ENCODE assay signal across 29 mouse cellular contexts in the genomic region with DNA sequence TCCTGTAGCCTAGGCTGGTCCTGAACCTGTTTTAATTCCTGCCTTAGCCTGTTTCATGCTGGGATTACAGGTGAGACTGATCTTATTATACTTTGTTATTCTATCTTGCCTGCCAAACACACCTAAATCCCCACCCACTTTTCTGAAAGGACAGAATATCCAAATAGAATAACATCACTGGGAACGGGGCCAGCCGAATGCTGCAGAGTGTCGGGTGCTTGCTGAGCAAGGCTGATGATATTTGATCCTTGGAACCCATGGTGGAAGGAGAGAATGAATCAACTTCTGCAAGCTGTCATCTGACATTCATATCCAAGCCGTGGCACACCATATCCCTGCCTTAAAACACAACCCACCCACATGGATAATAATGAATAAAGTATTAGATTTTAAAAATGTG. TPM values are rescaled to one million over a fixed set of nuclear protein-coding genes. Genes with fewer than 3 reads are reported as not detected.
DNase-seq lines count a peak whose midpoint lies in the region; ATAC-seq and TF ChIP-seq lines count a peak whose summit lies in the region.
"Had no signal": no experiment of that assay in that cellular context is flagged by ENCODE, and none has a peak within 500 bp of the region (broad histone marks: within the 10 kb centered on the region; RNA-seq: fewer than 3 reads in every experiment).

No protein-coding gene starts in this region.

- TF ChIP-seq CTCF in layer of hippocampus, adult 2 months (conservative IDR thresholded peaks at IDR 0.05): no peak
- no peak for TF ChIP-seq CTCF in lung, postnatal 0 days (IDR thresholded peaks at IDR 0.05)

- peaks cover 5% of the 10 kb centered on the region for H3K4me1 ChIP-seq in lung, postnatal 0 days (ENCODE audit: insufficient read depth, low read depth, low read length)

- no peaks in the 10 kb centered on the region for H3K27me3 ChIP-seq in lung, postnatal 0 days (replicated peaks; ENCODE audit: insufficient read depth, low read length)
- H3K27me3 ChIP-seq: embryonic facial prominence, embryonic 13.5 days; hindbrain, embryonic 15.5 days; intestine, embryonic 15.5 days; kidney, embryonic 15.5 days; stomach, embryonic 15.5 days had no signal

- no peak overlapping the region for H3K4me3 ChIP-seq in layer of hippocampus, adult 2 months
- H3K4me3 ChIP-seq in lung, postnatal 0 days (ENCODE audit: low read depth, low read length): no peak overlapping the region
- H3K4me3 ChIP-seq: embryonic facial prominence, embryonic 13.5 days; hindbrain, embryonic 15.5 days; intestine, embryonic 15.5 days; kidney, embryonic 15.5 days; limb, embryonic 10.5 days; stomach, embryonic 15.5 days had no signal

- H3K9ac ChIP-seq in lung, postnatal 0 days (replicated peaks; ENCODE audit: low read depth): no peak overlapping the region
- H3K9ac ChIP-seq: embryonic facial prominence, embryonic 13.5 days; forebrain, postnatal 0 days; hindbrain, embryonic 15.5 days; intestine, embryonic 15.5 days; kidney, embryonic 15.5 days; liver, postnatal 0 days; stomach, embryonic 15.5 days had no signal

- H3K4me2 ChIP-seq in lung, postnatal 0 days (replicated peaks; ENCODE audit: low read depth, low read length): no peak overlapping the region
- H3K4me2 ChIP-seq: embryonic facial prominence, embryonic 13.5 days; hindbrain, embryonic 15.5 days; intestine, embryonic 15.5 days; kidney, embryonic 15.5 days; stomach, embryonic 15.5 days had no signal

- ATAC-seq in lung, postnatal 0 days: no peak
- ATAC-seq: forebrain, postnatal 0 days; intestine, embryonic 15.5 days; liver, postnatal 0 days had no signal

- peak; percentile 34 to 70 for DNase-seq in cerebellum, postnatal 14 days
- no peak for DNase-seq in cerebellum, postnatal 4 days (ENCODE audit: low spot score in 2 of 2)
- peak; percentile 52 to 54 for DNase-seq in layer of hippocampus, adult 2 months (ENCODE audit: low spot score in 2 of 2)
- no peak for DNase-seq in layer of hippocampus, adult 8-10 months (ENCODE audit: low spot score in 2 of 2)
- DNase-seq in adipocyte (ENCODE audit: low spot score): peak; percentile 58
- peak; percentile 46 for DNase-seq in gonadal fat pad, adult 2 months (ENCODE audit: low read depth)
- DNase-seq in lung, postnatal 0 days (ENCODE audit: low spot score): no peak
- DNase-seq: cerebellum, adult 18-20 months; forebrain, postnatal 0 days; heart, adult 18-20 months; heart, postnatal 4 days; liver, postnatal 0 days; lung, postnatal 36 days; right cerebral cortex, postnatal 25 days; thymus, adult 2 months had no signal

- TF ChIP-seq EP300 in lung, postnatal 0 days (IDR thresholded peaks at IDR 0.05): no peak

- H3K9me3 ChIP-seq in lung, postnatal 0 days (ENCODE audit: low read length): no peaks in the 10 kb centered on the region
- H3K9me3 ChIP-seq: hindbrain, embryonic 15.5 days; intestine, embryonic 15.5 days; limb, embryonic 10.5 days; stomach, embryonic 15.5 days had no signal

- H3K36me3 ChIP-seq in lung, postnatal 0 days (ENCODE audit: insufficient read depth, low read length): no peaks in the 10 kb centered on the region
- H3K36me3 ChIP-seq: embryonic facial prominence, embryonic 13.5 days; hindbrain, embryonic 15.5 days; intestine, embryonic 15.5 days; kidney, embryonic 15.5 days; limb, embryonic 10.5 days; stomach, embryonic 15.5 days had no signal

- 48% methylated on average over 4 of the region's 4 CpGs for WGBS in lung, postnatal 0 days

- peak overlapping the region; percentile 67 for H3K27ac ChIP-seq in layer of hippocampus, adult 2 months
- H3K27ac ChIP-seq in lung, postnatal 0 days (ENCODE audit: low read length): no peak overlapping the region
- H3K27ac ChIP-seq: embryonic facial prominence, embryonic 13.5 days; hindbrain, embryonic 15.5 days; intestine, embryonic 15.5 days; kidney, embryonic 15.5 days; limb, embryonic 10.5 days; stomach, embryonic 15.5 days had no signal

RNA-seq across cellular contexts. Expression of gene Kctd20, which starts 3.1 kb away (rescaled TPM):
- 10 to 100 TPM; 58.7 to 64.4 TPM for total RNA-seq in layer of hippocampus, adult 2 months (2021)
- 10 to 100 TPM; 56.0 to 80.0 (median 62.1) TPM for total RNA-seq in layer of hippocampus, adult 8-10 months (2022)
- 32.9 and 37.7 TPM in 2 replicates for polyA plus RNA-seq in gonadal fat pad, adult 2 months (2012; rRNA removed)
- 44.3 and 49.5 TPM in 2 replicates for polyA plus RNA-seq in lung, postnatal 0 days (2015; fragmentation: Nextera tagmentation; extraction: Ambion mirVana)

RNA-seq across cellular contexts. Expression of gene Pxt1, which starts 5.0 kb away (rescaled TPM):
- not detected for total RNA-seq in layer of hippocampus, adult 2 months (2021)
- not detected for total RNA-seq in layer of hippocampus, adult 8-10 months (2022)
- 0.88 and 1.9 TPM in 2 replicates for polyA plus RNA-seq in gonadal fat pad, adult 2 months (2012; rRNA removed)
- polyA plus RNA-seq in lung, postnatal 0 days (2015; fragmentation: Nextera tagmentation; extraction: Ambion mirVana): 0.12 TPM in 1 of 2 replicates, not detected in the other
- total RNA-seq: common myeloid progenitor, adult 5-6 weeks; forebrain, postnatal 0 days; heart, adult 18-20 months; heart, postnatal 4 days; layer of hippocampus, adult 18-20 months; left cerebral cortex, adult 8-10 months; liver, adult 2 months; megakaryocyte-erythroid progenitor cell, adult 5-6 weeks; neutrophil, adult 5-6 weeks had no signal
- polyA plus RNA-seq: C2C12; embryonic facial prominence, embryonic 13.5 days; forebrain, postnatal 0 days; heart, embryonic 14.5 days; hindbrain, embryonic 15.5 days; intestine, embryonic 15.5 days; liver, adult 2 months; stomach, embryonic 15.5 days had no signal

RNA-seq across cellular contexts. Expression of gene 4930539E08Rik, which starts 33.5 kb away (rescaled TPM):
- total RNA-seq in layer of hippocampus, adult 2 months (2021): 1 to 10 TPM; 4.0 to 4.1 TPM
- total RNA-seq in layer of hippocampus, adult 8-10 months (2022): 1 to 10 TPM; 3.2 to 6.4 (median 4.9) TPM
- 0.28 and 0.30 TPM in 2 replicates for polyA plus RNA-seq in gonadal fat pad, adult 2 months (2012; rRNA removed)
- 0.02 TPM in 1 of 2 replicates, not detected in the other for polyA plus RNA-seq in lung, postnatal 0 days (2015; fragmentation: Nextera tagmentation; extraction: Ambion mirVana)

RNA-seq across cellular contexts. Expression of gene Stk38, which starts 59.1 kb away (rescaled TPM):
- total RNA-seq in layer of hippocampus, adult 2 months (2021): 10 to 100 TPM; 50.4 to 65.6 TPM
- 10 to 100 TPM; 56.9 to 81.7 (median 64.5) TPM for total RNA-seq in layer of hippocampus, adult 8-10 months (2022)
- polyA plus RNA-seq in gonadal fat pad, adult 2 months (2012; rRNA removed): 51.3 and 55.6 TPM in 2 replicates
- polyA plus RNA-seq in lung, postnatal 0 days (2015; fragmentation: Nextera tagmentation; extraction: Ambion mirVana): 60.3 and 61.1 TPM in 2 replicates

Comparison
In these comparisons a context has a peak if more than half of its experiments do, and no peak if none do; other contexts are left out.
1. DNase-seq: peak in cerebellum, postnatal 14 days (2 of 2), layer of hippocampus, adult 2 months (2 of 2), adipocyte (single experiment) and gonadal fat pad, adult 2 months (single experiment); none in cerebellum, postnatal 4 days (0 of 2), layer of hippocampus, adult 8-10 months (0 of 2) and lung, postnatal 0 days (single experiment).